Mouse (Mus musculus): ENCODE results near the gene Ipo9.

DNA sequence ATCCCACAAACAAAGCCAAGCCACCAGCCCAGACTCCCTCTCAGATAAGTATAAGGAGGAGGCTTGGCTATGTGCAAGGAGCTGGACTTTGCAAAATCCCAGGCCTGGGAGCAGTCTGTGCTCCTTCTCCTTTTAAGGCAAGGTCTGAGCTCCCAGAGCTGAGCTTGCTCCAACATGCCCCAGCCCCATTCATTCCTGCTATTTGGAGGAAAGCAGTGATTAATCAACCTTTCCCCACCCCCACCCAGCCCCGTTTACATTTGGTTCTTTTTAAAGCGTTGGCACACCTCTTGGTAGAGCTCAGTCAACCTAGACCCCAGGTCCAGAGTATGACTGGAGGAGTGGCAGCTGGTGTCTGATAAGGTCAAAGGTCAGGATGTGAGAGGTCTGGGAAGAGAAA is 71.2 kb downstream of the Ipo9 start:
- TF ChIP-seq POLR2A (IDR thresholded peaks at IDR 0.05; ENCODE audit: low read depth, low read length), result peak; percentile 29; the same call in 1 of the 2 replicates
- TF ChIP-seq CTCF (IDR thresholded peaks at IDR 0.05; ENCODE audit: borderline replicate concordance, insufficient read depth, low read length), result no peak

Measured in embryonic fibroblast, embryonic 13.5 days (primary cell).